Mouse (Mus musculus) lung, postnatal 4 days (tissue): ENCODE data around the gene Ensa.
"Not testable (repeated sequence)": the region's sequence is repeated elsewhere in the genome, so short reads cannot be mapped to it uniquely, and the experiment has no call there.

Source experiments
- DNase-seq, 2 experiments: peaks; one replicate each; pipeline ENCODE4 v3.0.0; 2021

The Ensa gene

GRCm38 (mm10) chr3:95663969-95664608 is 39.3 kb downstream of the Ensa start:
- DNase-seq: no peak

GRCm38 (mm10) chr3:95664940-95665352 is 40.2 kb downstream of the Ensa start:
- no peak for DNase-seq

GRCm38 (mm10) chr3:95666124-95666844 is 41.5 kb downstream of the Ensa start:
- peak; percentile 82 to 90 for DNase-seq

GRCm38 (mm10) chr3:95667521-95667920 is 42.7 kb downstream of the Ensa start:
- no peak for DNase-seq

- DNase-seq: peak; percentile 74 to 85
Observed at GRCm38 (mm10) chr3:95668026-95668425, 43.2 kb downstream of the Ensa start.

GRCm38 (mm10) chr3:95668589-95669308 is 44.0 kb downstream of the Ensa start:
- no peak for DNase-seq

- DNase-seq: no peak
Observed at GRCm38 (mm10) chr3:95669309-95669665, 44.5 kb downstream of the Ensa start.

- DNase-seq: not testable (repeated sequence)
Observed at GRCm38 (mm10) chr3:95670419-95670818, 45.6 kb downstream of the Ensa start.

- no peak for DNase-seq
Observed at GRCm38 (mm10) chr3:95671201-95671600, 46.4 kb downstream of the Ensa start.

- no peak for DNase-seq
Observed at GRCm38 (mm10) chr3:95672461-95672860, 47.7 kb downstream of the Ensa start.

GRCm38 (mm10) chr3:95672861-95673706 is 48.3 kb downstream of the Ensa start:
- peak in 1 of 2 experiments; percentile 71 for DNase-seq

- peak; percentile 64 to 67 for DNase-seq
Observed at GRCm38 (mm10) chr3:95673707-95674211, 49.0 kb downstream of the Ensa start.

- DNase-seq: peak; percentile 87 to 90
Observed at GRCm38 (mm10) chr3:95674236-95674635, 49.4 kb downstream of the Ensa start.

- DNase-seq: peak in 1 of 2 experiments; percentile 66
Observed at GRCm38 (mm10) chr3:95674812-95675211, 50.0 kb downstream of the Ensa start.

- peak; percentile 86 to 90 for DNase-seq
Observed at GRCm38 (mm10) chr3:95675301-95676092, 50.7 kb downstream of the Ensa start.

- DNase-seq: peak; percentile 78 to 88
Observed at GRCm38 (mm10) chr3:95676745-95677419, 52.1 kb downstream of the Ensa start.

- DNase-seq: no peak
Observed at GRCm38 (mm10) chr3:95677420-95678090, 52.8 kb downstream of the Ensa start.

- DNase-seq: peak in 1 of 2 experiments; percentile 22
Observed at GRCm38 (mm10) chr3:95679551-95679950, 54.8 kb downstream of the Ensa start.

- peak in 1 of 2 experiments; percentile 20 for DNase-seq
Observed at GRCm38 (mm10) chr3:95680673-95681072, 55.9 kb downstream of the Ensa start.

- DNase-seq: peak in 1 of 2 experiments; percentile 31
Observed at GRCm38 (mm10) chr3:95681365-95681764, 56.6 kb downstream of the Ensa start.
